Mouse (Mus musculus) thymus, postnatal 14 days (tissue): ENCODE results near the gene Itgal.
"Not testable (repeated sequence)": the region's sequence is repeated elsewhere in the genome, so short reads cannot be mapped to it uniquely, and the experiment has no call there.

Experiments
- DNase-seq: peaks from one replicate; pipeline ENCODE4 v3.0.0; 2021

Gene Itgal

DNA sequence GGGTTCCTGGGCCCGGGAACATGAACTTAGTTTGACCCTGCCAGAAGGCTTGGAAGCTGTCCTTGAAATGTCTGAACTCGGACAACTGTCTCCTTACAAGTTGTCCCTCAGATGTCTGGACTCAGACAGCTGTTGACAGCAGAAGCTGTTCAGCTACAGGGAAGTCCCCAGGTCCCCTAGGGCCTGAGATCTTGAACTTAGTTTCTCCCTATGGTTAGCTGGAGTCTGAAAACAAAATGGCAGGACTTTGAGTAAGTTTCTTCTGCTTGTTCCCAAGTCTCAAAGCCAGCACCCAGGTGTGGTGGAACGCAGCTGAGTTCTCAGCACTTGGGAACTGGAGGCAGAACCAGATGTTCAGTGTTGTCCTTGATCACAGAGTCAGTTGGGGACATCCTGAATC lies 16.0 kb upstream of the Itgal start:
- peak; percentile 59 for DNase-seq

DNA sequence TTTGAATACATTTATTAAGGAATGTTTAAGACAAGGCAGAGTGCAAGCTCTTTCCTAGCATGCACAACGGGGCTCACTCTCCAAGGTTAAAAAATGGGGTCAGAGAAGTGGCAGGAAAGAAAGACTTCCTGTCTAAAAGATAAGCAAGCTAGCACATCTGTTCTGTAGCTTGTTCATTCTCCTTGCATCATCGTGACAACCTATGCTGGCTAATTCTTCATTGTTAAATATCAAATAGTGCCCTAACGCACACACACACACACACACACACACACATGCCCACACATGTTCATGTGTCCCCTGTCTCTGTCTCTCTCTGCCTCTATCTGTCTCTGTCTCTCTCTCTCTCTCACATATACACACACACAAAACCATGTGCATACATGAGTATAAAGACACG lies 14.9 kb upstream of the Itgal start:
- DNase-seq: peak; percentile 61

DNA sequence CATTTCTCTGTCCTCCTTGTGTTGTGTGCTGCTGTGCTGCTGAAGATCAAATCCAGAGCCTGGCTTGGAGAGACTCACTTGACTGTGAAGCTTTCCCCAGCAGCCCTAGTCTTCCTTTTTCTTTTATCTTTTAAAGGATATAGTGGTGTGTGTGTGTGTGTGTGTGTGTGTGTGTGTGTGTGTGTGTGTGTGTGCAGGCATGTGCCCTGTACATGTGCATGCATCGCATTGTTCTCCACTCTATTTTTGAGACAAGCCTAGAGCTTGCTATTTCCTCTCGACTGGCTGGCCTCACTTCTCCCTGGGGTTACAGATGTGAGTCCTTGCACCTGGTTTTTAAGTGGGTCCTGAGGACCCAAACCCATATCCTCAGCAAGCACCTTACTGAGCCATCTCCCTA lies 13.9 kb upstream of the Itgal start:
- DNase-seq: peak; percentile 68

DNA sequence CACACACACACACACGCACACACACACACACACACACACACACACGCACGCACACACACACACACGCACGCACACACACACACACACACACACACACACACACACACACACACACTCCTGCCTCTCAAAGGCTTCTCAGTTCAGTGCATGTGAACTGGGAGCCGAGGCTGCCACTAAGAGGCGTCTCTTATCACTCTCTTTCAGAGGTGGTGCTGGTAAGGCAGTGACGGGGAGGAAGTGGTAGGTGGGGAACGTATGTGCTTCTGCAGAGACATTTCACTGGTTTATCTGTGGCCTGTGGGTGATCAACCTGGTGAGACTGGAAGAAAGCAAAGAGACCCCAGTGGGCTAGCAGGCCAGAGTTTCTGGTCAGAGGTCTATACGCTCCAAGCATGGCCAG lies 10.9 kb upstream of the Itgal start:
- DNase-seq: peak; percentile 73

DNA sequence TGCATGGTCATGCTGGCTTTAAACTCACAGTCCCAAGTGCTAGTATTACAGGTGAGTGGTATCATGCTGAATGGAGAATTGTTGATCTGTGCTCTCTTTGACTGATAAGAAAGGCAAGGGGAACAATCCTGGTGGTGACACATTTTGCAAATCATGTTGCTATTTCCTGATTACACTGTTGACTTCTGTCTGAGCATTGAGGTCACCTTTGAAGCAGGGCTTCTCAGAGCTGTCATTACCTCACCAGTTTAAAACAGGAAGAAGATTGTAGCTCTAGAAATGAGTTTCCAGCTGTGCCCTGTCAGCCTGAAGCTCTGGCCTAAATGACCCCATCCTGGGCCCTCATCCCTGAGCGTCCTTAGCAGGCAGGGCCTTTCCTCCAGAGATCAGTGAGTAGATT lies 8.1 kb upstream of the Itgal start:
- peak; percentile 56 for DNase-seq

DNA sequence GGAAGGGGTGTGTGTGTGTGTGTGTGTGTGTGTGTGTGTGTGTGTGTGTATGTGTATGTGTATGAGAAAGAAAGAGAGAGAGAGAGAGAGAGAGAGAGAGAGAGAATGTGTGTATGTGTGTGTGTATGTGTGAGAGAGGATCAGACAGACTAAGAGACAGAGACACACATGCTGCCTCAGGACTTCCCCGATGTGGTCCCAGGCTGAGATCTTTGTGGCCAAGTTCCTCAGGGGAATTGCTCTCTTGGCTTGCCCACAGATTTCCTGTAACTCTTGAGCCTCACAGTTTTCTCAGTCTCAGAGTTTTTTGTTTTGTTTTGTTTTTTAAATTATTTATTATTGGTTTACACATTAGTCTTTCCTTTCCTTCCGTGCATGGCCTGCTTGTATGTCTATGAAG lies 6.8 kb upstream of the Itgal start:
- no peak for DNase-seq

DNA sequence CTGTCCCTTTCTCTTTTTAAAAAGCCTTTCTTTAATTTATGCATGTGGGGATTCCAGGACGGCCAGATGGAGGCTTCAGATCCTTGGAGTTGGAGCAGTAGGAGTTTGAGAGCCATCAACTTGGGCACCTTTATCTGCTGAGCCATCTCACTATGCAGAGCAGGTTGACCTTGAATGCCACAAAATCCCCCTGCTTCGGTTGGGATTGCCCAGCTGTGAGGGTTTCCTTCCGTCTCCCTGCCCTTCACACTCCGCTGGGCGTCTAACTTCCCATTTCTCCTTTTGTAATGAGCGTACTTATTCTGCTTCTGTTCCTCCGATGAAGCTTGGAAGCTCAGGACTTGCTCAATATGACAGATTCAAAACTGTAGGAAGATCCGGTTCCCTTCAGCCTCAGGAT lies 5.9 kb upstream of the Itgal start:
- DNase-seq: no peak

DNA sequence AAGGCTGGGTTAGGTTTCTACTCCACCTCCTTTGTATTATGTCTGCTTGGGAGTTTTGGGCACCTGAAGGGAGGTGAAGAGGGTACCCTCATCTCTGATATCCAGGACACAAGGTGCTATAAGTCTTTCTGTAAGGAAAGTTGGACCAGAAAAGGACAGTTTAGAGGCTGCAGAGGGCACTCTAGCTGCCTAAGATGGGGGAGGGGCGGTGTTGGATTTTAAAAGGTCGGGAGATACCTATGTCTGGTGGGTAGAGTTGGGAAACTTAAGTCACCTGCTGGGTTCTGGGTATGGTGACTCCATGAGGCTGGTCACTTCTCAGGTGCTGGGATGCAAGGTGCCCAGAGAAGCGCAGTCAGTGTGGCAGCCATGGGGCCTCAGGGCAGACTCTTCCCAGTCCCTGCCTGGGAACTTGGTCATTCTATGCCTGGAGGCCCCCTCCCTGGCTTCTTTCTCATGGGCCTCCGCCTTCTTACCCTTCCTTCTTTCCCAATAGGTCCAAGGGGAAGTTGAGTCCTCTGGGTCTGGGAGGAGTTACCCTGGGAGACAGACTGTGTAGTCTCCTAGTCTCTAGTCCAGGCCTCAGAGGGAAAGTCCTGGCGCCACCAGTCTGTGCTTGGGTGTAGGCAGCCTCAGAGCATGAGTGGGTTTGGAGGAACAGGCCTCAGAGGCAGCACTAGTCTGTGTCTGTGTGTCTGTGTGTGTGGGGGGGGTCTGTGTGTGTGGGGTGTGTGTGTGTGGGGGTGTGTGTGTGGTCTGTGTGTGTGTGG lies 911 bp downstream of the Itgal start:
- peak; percentile 55 for DNase-seq

DNA sequence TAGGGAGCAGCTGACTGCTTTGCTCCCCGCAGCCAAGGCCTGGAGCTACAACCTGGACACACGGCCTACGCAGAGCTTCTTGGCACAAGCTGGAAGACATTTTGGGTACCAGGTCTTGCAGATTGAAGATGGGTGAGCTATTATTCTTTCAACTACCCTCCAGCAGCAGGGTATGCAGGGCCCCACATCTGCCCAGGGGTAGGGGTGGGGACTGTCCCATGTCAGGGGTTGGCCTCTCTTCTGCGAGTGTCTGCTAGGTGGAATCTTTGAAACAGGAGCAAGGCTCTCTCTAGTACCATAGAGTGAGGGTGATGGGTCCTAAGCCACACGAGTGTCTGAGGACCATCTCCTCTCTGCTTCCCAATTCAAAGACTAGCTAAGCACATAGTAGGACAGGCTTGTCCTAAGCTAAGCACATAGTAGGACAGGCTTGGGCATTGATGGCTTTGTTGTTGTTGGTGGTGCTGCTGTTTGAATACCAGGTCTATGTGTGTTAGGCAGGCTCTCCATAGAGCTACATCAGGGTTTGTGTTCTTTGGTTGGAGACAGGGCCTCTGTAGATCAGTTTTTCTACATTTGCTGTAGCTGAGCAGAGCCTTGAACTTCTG lies 1.6 kb downstream of the Itgal start:
- DNase-seq: peak; percentile 36

DNA sequence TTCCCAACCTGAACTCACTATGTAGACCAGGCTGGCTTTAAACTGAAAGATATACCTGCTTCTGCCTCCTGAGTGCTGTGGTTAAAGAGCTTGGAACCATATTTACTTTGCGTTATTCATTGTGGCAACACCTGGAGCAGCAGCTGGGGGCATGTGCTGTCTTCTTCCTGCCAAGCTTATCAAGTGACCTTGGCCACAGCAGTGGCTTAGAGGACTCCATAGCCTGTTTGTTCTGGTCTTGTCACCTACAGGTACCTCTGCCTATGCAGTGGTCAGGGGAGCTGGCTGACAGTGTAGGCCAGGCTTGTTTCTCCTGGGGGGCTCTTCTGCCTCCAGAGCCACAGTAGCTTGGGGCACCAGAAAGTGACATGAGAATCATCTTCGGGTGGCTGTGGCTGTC lies 12.4 kb downstream of the Itgal start:
- peak; percentile 41 for DNase-seq

DNA sequence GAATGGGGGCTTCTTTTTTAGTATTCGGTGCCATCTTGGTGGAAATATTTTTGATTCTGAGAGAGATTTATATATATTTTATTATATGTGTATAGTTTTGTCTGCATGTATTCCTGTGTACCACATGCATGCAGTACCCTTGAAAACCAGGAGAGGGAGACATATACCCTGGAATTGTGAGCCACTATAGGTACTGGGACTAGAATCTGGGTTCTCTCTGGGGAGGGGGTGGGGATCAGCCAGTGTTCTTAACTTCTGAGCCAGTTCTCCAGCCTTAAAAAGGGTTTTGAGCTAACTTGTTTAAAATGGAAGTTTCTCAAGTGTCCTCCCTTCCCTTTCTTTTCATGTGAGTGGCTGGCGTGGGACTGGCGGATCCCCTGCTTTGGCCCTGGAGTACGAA lies 12.8 kb downstream of the Itgal start:
- peak; percentile 71 for DNase-seq

DNA sequence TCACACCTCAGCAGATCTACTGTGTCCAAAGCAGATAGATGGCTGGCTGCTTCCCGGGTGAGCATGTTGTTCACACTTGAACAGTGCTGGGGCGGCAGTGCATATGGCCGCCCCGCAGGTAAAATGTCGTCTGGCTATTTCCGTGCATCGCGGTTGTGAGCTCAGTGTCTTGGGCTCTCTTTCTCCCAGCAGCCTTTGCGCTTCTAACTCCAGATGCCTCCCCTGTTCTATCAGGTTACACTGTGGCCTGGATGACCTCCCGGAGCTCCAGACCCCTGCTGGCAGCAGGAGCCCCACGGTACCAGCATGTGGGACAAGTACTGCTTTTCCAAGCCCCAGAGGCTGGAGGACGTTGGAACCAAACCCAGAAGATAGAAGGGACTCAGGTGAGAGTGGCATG lies 13.9 kb downstream of the Itgal start:
- no peak for DNase-seq

DNA sequence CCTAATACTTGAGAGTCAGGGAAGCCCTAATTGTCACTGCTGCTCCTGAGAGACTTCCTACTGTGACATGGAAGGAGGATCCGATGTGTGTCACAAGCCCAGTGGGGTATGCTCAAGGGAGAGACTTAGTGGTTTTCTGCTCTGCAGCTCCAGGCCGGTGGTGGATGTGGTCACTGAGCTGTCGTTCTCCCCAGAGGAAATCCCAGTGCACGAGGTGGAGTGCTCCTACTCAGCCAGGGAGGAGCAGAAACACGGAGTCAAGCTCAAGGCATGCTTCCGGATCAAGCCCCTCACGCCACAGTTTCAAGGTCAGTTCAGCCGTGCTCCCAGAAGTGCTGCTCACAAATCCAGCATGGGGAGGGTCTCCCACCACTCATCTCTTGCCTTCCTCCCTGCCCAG lies 17.9 kb downstream of the Itgal start:
- DNase-seq: no peak

DNA sequence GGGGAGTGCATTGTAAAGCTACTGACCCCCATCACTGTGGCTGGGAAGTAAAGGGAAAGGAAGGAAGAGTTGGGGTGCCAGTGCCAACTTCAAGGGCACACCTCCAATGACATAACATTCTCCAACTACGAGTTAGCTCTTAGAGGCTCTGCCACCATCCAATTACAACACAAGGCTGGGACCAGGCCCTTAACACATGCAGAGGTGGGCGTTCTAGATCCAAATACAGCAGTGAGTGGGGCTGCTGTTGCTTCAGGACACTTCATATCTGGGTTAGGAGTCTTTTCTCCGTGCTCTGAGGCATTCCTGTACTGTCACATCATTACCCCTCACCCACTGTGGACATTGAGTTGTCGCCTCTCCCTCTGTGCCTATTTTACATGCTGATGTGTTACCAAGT lies 25.0 kb downstream of the Itgal start:
- no peak for DNase-seq

DNA sequence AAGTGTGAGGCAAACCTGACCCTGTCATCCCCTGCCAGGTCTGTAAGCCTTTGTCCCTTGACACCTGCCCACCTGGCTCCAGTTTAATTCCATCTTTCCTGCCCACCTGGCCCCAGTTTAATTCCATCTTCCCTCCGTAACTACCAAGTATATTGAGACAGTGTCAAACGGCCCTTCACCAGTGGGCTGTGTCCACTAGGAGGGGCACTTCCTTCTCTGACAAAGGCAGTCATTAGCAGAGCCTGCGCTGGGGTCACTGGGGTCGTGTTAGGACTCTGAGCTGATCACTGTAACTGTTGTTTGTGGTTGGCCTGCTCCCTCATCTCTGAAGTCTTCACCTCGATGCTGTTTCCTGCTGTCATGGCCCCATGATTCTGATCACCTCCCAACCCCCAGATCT lies 26.0 kb downstream of the Itgal start:
- peak; percentile 13 for DNase-seq

DNA sequence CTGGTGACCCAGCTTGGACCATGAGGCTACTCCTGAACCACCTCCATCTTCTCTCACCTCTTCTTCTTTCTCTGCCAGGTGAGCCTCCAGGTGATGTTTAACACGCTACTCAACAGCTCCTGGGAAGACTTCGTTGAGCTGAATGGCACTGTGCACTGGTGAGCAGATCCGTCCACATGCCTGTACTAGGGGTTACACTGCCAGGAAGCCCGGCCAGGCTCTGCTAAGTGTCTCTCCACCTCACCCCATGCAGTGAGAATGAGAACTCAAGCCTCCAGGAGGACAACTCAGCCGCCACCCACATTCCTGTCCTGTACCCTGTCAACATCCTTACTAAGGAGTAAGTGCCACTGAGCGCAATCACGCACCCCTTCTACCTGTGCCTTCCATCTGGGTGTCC lies 28.9 kb downstream of the Itgal start:
- no peak for DNase-seq

DNA sequence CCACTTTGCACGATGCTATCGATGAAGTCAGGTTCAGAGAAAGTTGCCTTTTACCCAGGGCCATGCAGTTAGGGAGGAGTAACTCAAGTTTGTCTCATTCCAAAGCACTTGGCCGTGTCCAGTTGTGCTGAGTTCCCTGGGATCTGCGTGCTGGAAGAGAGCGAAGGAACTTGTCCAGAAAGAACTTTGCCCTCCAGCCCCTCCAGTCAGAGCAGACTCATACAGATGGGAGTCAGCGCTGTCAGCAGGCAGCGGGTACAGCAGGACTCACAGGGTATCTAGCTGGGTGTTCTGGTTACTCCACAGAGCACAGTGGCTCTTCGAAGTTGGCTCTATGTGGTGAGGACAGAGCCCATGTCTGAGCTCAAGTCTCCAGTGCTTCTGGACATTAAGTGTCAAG lies 29.5 kb downstream of the Itgal start:
- DNase-seq: no peak

DNA sequence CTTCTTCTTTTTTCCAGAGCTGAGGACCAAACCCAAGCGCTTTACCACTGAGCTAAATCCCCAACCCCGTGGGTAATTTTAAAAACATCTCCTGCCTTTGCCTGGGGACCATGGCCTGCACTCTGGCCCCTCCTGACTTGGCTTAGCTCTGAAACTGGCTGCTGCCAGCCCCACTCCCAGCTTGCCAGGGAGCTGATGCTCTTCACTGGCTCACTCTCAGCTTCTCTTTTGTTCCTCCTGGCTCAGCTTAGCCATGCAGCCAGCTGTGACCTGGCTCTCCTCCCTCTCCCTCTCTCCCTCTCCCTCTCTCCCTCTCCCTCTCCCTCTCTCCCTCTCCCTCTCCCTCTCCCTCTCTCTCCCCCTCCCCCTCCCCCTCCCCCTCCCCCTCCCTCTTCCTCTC lies 30.6 kb downstream of the Itgal start:
- DNase-seq: no peak

DNA sequence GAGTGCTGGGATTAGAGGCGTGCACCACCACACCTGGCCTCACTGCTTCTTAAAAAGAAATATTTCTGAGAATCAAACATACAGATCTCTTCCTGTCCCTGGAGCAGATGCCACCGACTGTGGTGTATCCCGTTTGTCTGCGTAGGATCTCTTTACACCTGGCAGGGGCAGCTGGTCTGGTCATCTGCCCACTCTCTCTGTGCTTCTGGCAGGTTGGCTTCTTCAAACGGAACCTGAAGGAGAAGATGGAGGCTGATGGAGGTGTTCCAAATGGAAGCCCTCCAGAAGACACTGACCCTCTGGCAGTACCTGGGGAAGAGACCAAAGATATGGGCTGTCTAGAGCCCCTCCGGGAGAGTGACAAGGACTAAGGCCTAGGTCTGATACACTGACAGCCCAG lies 37.2 kb downstream of the Itgal start:
- DNase-seq: no peak

DNA sequence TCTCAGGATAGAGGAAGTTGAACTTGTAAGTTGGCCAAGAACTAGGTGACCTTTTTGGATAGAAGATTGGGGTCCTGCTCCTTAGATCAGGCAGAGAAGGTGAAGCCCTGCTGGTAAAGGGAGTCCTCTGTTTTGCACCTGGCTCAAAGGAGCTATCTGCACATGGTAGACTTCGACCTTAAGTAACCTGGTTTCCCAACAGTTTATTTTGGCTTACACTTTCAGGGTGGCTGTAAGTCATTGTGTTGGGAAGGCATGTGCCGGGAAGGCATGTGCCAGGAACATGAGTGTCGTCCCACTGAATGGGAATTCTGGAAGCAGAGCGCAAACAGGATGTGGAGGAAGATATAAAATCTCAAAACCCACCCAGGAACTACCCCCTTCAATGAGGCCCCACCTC lies 39.5 kb downstream of the Itgal start:
- no peak for DNase-seq

DNA sequence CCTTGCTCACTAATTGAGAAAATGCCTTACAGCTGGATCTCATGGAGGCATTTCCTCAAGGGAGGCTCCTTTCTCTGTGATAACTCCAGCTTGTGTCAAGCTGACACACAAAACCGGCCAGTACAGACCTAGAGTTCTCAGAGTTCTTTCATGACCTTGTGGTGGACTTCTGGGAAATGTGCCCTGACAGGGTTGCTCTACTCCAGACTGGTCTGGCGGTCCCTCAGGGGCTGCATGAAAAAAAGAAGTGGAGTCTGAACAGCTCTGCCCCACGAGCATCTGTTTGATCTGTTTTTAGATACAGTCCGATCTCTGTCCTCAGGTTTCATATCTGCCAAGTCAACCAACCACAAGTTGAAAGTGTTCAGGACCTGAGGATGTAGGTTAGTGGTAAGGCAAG lies 41.6 kb downstream of the Itgal start:
- no peak for DNase-seq

DNA sequence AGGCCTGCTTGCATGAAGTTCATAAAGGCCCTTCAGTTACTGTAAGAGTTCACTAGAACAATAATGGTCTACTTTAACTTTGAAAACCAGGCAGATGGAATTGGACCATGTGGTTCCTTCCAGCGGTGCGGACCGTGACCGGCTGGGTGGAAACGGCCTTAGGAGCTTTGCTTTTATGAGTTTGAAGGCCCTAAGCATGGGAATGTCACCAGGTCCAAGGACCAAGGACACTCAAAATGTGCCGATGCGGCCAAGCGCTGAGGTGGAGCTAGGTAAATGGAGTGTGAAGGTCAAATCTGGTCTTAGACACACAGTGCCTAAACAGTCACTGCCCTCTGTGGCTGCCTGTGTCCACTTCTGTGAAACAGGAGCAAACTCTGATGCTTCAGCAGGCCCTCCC lies 45.3 kb downstream of the Itgal start:
- no peak for DNase-seq

DNA sequence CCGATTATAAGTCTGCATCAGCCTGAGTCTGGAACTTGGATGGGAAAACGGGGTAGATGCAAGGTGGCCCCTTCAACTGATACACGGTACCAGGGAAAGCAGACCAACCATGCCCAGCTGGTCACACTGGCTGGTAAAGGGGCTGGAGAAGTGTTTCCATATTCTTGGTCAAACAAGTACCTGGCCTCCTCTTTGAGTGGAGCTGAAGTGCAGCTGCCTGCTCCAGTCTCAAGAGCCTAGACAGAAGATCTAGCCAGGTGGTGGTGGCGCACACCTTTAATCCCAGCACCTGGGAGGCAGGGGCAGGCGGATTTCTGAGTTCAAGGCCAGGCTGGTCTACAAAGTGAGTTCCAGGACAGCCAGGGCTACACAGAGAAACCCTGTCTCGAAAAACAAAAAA lies 45.8 kb downstream of the Itgal start:
- DNase-seq: not testable (repeated sequence)

DNA sequence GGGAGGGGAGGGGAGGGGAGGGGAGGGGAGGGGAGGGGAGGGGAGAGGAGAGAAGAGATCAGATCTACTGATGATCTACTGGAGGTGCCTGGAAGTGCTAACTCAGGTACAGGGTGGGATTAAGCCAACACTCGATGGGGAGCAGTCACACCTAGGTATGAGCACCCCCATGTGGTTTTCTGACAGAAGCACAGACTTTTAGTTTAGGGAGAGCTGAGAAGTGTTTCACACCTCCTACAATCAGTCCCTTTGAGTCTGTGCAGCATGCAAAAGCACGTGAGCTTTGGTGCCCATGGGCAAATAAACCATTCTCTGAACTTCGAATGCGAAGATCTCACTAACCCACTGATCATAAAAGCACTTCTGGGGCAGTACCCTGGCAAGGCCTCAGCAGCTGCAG lies 46.3 kb downstream of the Itgal start:
- peak; percentile 64 for DNase-seq

DNA sequence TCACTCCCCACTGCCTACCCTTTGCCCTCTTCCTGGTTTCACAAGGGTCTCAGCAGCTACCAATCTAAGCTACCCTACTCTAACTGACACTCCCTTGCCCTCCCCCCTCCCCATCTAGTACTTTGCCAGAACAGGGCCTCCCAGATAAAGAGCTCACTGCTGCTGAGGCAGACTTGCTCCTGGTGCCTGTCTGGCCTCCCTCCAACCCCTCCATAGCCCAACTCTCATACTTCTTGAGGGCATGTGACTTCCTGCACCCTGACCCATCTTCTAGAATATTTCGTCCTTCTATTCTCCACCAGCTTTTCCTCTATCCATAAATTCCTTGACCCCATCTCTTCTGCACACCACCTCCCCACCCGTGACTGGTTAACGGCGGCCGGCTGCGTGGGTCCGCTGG lies 46.8 kb downstream of the Itgal start:
- DNase-seq: no peak
